Mouse (Mus musculus) cerebellum, adult 11-12 months (tissue): ENCODE data around the gene Gm17079.
"Not testable (repeated sequence)": the region's sequence is repeated elsewhere in the genome, so short reads cannot be mapped to it uniquely, and the experiment has no call there.

Experiments used
- DNase-seq: peaks from one replicate; pipeline ENCODE4 v3.0.0; 2022

Gm17079 gene

GRCm38 (mm10) chr14:51695368-51695767 is at the start of gene Gm17079:
Gene Gm17079 (minus strand): TSS chr14:51695468.
- DNase-seq, result not testable (repeated sequence)

- no peak for DNase-seq
These were observed 45.3 kb upstream of the Gm17079 start for GRCm38 (mm10) chr14:51740347-51741170.

DNA sequence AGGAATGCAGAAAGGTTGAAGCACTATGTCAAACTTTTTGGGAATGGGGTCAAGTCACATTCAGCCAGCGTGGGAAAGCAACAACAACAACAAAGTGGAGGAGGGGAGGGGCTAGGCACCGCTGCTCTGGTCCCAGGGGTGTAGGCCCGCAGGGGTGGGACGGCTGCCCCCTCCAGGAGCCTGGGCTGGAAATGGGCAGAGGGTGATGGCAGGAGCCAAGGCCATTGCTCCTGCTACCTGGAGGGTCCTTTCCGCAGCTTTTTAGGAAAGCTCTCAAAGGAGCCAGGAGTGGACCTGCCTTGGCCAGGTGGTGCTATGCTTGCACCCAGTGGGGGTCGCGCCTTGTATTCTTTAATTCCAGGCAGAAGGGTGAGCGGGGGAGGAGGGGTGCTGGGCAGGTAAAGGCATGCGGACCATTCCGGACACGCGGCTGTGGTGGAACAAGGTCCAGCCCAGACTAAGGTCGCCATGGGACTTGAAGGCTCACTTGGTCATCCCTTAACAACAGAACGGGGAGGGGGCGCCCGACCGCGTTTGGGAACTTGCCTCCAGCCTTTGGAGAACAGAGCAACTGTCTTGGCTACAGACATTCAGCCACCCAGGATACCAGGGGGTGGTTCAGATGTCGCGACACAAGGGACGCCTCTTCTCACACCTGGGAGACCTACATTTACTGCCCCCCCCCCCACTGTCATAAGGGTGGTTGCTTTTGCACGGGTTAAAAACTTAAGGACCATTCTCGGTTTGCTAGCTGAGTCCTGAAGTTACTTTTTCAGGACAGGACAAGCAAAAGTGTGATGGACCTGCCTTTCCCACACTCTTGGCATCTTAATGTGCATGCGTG is 44.1 kb upstream of the Gm17079 start:
- no peak for DNase-seq

DNA sequence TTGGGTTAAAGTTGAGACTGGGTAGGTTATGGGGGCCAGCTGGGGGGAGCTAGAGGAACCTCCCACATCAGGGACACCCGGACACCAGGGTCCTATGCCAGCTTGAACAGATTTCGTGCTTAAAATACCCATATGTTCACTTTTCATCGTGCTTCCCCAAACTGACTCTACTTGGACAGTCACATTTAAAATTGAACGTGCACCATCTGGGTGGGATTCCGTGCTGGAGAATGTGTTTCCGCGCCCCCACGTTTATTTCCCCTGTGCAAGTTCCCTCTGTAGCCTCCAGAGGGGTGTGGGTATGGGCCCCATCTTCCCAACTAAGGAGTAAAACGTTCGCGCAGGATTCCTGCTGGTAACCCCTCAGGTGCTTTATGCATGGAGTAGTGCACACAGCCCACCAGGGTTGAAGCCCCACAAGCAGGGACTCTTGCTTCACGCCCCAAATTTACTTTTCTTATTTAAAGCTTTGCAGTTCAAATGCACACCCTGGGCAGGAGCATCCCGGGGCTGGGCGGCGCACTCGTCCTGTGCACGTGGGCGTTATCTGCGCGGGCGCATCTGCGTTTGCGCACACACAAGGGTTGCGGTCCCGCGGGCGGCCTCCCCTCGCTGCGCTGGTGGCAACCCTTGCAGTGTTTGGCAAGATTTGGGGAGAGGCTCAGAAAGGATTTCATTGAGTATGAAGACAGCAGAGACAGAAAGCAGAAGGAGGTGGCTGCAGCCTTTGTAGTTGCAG is 43.3 kb upstream of the Gm17079 start:
- DNase-seq, result no peak

DNA sequence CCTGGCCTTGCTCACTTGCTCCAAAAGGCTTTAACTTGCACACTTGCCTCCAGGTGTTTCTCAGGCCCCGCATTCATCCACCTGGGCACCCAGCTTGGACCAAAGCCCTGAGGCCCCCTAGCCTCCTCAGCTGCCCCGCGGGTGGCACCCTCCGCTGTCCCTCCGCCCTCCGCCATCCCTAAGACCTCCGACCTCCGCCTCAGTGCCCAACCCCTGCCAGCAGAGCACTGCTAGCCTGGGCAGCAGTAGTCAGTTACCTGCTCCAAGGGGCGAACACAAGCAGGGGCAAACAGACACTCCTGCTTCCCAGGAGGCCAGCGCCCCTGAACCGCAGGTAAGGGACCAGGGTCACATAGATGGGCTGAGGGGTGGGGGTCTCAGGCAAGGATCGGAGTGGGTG is 42.7 kb upstream of the Gm17079 start:
- DNase-seq, result no peak

DNA sequence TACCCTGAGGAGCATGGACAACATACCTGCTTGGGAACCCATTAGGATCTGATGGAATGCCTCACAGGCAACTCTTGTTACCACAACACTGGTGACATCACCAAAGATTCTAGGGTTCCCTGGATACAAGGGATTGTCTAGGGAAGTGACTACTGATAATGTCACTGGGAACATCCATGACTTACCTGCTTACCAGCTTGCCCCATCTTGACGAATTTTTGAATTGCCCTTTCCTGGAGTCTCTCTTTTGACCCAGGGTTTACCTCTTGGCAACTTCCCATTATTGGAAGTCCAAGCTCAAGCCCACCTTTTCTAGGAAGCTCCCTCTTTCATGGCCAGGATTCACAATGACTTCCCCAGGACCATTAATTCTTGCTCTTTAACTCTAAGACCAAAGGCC is 21.8 kb upstream of the Gm17079 start, which contains the start of gene Gm5800:
Gene Gm5800 (minus strand): TSS at position 101 of the 400 bp plus-strand sequence.
- no peak for DNase-seq

DNA sequence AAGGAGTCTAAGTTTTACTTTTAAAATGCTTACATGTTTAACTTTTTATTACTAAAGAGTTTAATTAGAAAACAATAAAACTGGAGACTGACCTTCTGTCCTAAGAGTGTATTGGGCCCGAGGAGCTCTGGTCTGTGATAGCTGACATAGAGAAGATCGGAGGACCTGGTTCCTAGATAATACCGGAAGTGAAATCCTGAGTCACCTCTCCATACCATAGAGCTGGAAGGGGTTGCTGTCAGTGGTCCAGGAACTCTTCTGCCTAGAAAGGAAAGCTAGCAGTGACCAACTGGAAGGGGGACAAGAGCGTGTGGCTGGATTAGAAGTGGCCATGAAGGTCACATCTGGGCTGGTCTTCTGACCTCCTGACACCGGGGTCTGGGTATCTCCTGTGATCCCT is 18.0 kb downstream of the Gm17079 start:
- DNase-seq, result no peak
